Mouse (Mus musculus) bone marrow macrophage, adult 2 months (primary cell): ENCODE measurements around the gene Thnsl1. TPM values are rescaled to one million over a fixed set of nuclear protein-coding genes. Genes with fewer than 3 reads are reported as not detected.
A peak's percentile ranks its signal among the peaks of the same experiment; 100 is the strongest.

Experiments used
- H3K27ac ChIP-seq: 2 replicates; pipeline ENCODE4 v1.5.1; 2012; ENCODE audit warnings: low read depth, low read length; ENCODE audit not compliant: insufficient read depth
- H3K4me1 ChIP-seq: 2 replicates; pipeline ENCODE4 v1.6.1; 2012; ENCODE audit warnings: low read length; ENCODE audit not compliant: control insufficient read depth, insufficient read depth
- H3K4me3 ChIP-seq: 2 replicates; pipeline ENCODE4 v1.5.1; 2012; ENCODE audit warnings: mild to moderate bottlenecking, low read length, moderate library complexity; ENCODE audit not compliant: insufficient read depth
- CTCF ChIP-seq: IDR thresholded peaks from 2 replicates; pipeline ENCODE4 v1.5.1; 2012; ENCODE audit warnings: low read depth, mild to moderate bottlenecking, low read length, moderate library complexity
- POLR2A ChIP-seq: IDR thresholded peaks from 2 replicates; pipeline ENCODE4 v1.6.1; 2012; ENCODE audit warnings: mild to moderate bottlenecking, low read depth, low read length, borderline replicate concordance
- polyA plus RNA-seq: library from polyadenylated mRNA; stranded (reverse); fragments of >200 nt; gene quantifications from 2 replicates; pipeline ENCODE4 v1.2.4, GENCODE M21; 2012; ENCODE audit not compliant: missing spikeins, insufficient read depth, insufficient read length

The Thnsl1 gene
- 2.9 and 5.1 TPM in 2 replicates for polyA plus RNA-seq

- H3K4me3 ChIP-seq = peak within 1 kb of the TSS; percentile 83
- peaks cover 4% of the 10 kb centered on the region for H3K4me1 ChIP-seq
- peak within 1 kb of the TSS; percentile 41; the same call in 1 of the 2 replicates for H3K27ac ChIP-seq
- TF ChIP-seq POLR2A (no peak), CTCF (no peak)
Measured at GRCm38 (mm10) chr2:21204912-21205830, at the start of gene Thnsl1, which contains the start of gene Enkur. Thnsl1 (plus strand) TSS chr2:21205724. Enkur (minus strand) TSS chr2:21205365.

GRCm38 (mm10) chr2:21164296-21164695, 41.2 kb upstream of the Thnsl1 start:
- no peaks in the 10 kb centered on the region for H3K4me1 ChIP-seq
- H3K4me3 ChIP-seq = no peak overlapping the region
- H3K27ac ChIP-seq = no peak overlapping the region
- TF ChIP-seq CTCF (no peak), POLR2A (no peak)

GRCm38 (mm10) chr2:21167916-21168315, 37.6 kb upstream of the Thnsl1 start:
- no peaks in the 10 kb centered on the region for H3K4me1 ChIP-seq
- no peak overlapping the region for H3K4me3 ChIP-seq
- TF ChIP-seq POLR2A = no peak
- TF ChIP-seq CTCF = no peak

DNA sequence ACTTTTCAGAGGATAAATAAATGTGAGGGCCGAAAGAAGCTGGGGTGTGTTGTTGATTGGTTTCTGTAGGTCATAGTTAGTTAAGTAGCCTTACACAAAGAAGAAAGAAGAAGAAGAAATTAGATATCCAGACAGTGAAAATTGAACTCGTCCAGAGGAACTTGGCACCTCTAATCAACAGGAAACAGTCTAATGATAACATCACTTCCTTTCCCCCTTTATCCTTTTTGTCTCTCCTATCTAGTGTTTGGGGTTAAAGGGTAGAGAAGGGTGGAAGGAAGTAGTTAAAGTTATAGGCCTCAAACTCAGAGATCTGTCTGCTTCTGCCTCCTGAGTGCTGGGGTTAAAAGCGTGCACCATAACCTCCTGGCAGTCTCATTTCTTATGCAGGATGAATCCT, 32.7 kb upstream of the Thnsl1 start:
- H3K4me1 ChIP-seq = no peaks in the 10 kb centered on the region
- no peak overlapping the region for H3K4me3 ChIP-seq
- TF ChIP-seq POLR2A (no peak), CTCF (no peak)
- no peak overlapping the region for H3K27ac ChIP-seq

More at GRCm38 (mm10) chr2:21167916-21168315, 37.6 kb upstream of the Thnsl1 start:
- no peak overlapping the region for H3K27ac ChIP-seq

- H3K4me1 ChIP-seq = peaks cover 19% of the 10 kb centered on the region
- TF ChIP-seq POLR2A (no peak), CTCF (no peak)
- no peak overlapping the region for H3K4me3 ChIP-seq
- no peak overlapping the region for H3K27ac ChIP-seq
Measured at GRCm38 (mm10) chr2:21179136-21179535, 26.4 kb upstream of the Thnsl1 start.

GRCm38 (mm10) chr2:21182811-21183210, 22.7 kb upstream of the Thnsl1 start:
- H3K4me1 ChIP-seq = peaks cover 33% of the 10 kb centered on the region
- TF ChIP-seq CTCF (no peak), POLR2A (no peak)
- H3K4me3 ChIP-seq = no peak overlapping the region
- H3K27ac ChIP-seq = peak overlapping the region; percentile 82

DNA sequence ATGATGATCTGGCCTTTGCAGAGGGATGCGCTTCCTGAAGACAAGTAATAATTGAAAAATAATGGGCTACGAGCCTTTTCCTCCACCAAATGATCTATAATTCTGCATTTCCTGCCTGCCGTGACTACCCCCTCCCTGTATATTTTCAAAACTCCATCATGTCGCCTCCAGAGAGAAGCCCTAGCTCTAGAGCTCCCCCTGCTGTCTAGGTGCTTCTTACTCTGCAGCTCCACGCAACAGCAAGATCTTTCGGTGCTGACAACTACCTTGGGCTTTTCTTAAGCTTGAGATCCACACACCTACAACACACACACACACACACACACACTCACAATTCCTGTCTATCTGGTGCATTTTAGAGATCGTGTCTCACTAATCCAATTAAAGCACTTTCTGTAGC, 17.9 kb upstream of the Thnsl1 start:
- peak; percentile 93 for TF ChIP-seq CTCF
- TF ChIP-seq POLR2A = no peak

DNA sequence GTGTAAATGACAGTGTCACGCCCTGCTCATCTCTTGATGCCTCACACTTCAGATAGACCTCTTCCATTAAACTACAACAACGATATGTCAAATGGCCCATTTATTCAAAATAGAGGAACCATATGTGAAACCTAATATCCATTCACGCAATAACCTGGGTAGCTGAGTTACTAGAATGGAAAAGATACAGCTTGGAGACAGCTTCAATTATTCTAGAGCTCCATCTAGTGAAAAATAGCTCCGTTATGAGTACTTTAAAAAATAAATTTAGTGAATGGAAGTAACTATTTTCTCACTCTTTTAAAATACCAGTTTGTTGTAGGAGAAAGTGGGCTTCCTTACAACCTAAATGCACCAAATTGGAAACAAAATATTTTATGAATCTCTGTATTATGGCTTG, 16.9 kb upstream of the Thnsl1 start:
- TF ChIP-seq POLR2A (no peak), CTCF (no peak)
- Histone ChIP-seq H3K27ac (no peak overlapping the region), H3K4me3 (no peak overlapping the region), H3K4me1 (peaks cover 15% of the 10 kb centered on the region)

More for the DNA sequence above, 17.9 kb upstream of the Thnsl1 start:
- Histone ChIP-seq H3K4me1 (peaks cover 22% of the 10 kb centered on the region), H3K27ac (no peak overlapping the region), H3K4me3 (no peak overlapping the region)

- no peak overlapping the region for H3K4me3 ChIP-seq
- peaks cover 11% of the 10 kb centered on the region for H3K4me1 ChIP-seq
- TF ChIP-seq POLR2A = no peak
- no peak for TF ChIP-seq CTCF
- H3K27ac ChIP-seq = no peak overlapping the region
Measured at GRCm38 (mm10) chr2:21191232-21191631, 14.3 kb upstream of the Thnsl1 start.

DNA sequence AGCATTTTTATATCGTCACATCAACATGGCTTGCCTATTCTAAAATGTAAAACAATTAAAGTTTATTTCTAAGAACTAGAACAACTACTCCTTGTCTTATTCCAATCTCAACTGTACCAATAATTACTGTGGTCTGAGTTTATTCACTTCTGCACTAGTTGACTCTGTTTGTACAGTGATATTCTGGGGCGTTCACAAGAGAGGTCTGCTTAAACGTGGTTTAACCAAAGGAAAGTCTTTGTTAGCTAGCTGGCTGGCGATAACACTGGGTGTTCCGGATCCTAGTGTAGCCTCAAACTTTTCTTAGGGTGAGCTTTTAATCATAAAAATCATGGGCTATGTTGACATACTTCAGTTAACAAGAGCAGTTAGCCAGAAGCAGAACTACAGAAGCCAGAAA, 10.3 kb upstream of the Thnsl1 start:
- TF ChIP-seq CTCF = no peak
- TF ChIP-seq POLR2A = no peak
- no peaks in the 10 kb centered on the region for H3K4me1 ChIP-seq
- H3K27ac ChIP-seq = no peak overlapping the region
- no peak overlapping the region for H3K4me3 ChIP-seq
